ENCODE assay signal across 9 mouse cellular contexts in the genomic region with DNA sequence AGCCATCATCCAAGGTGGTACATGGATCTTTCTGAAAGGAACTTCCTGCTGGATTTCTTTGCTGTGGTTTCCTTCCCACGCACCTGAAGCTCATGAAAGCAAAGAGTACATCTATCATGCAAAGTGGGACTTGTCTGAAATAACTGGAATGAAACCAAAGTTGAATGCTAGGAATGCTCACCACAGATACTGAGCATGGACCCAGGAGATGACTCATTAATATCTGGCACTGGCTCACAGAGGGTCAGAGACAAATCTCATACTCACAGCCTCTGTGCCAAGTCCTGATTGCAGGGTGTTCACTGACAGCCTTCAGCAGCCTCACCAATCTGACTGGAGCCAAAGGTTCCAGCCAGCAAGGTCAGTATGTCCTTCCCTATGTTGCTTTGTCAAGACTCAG.
DNase-seq lines count a peak whose midpoint lies in the region; ATAC-seq and TF ChIP-seq lines count a peak whose summit lies in the region.
"Had no signal": no experiment of that assay in that cellular context is flagged by ENCODE, and none has a peak within 500 bp of the region (broad histone marks: within the 10 kb centered on the region; RNA-seq: fewer than 3 reads in every experiment).

No protein-coding gene starts in this region.

- WGBS in lung, embryonic 15.5 days = 24% methylated on average over 1 of the region's 1 CpGs
- 86% methylated on average over 1 of the region's 1 CpGs for WGBS in midbrain, embryonic 16.5 days

- H3K4me2 ChIP-seq in lung, embryonic 15.5 days = no peak overlapping the region
- H3K4me2 ChIP-seq in midbrain, embryonic 16.5 days (ENCODE audit: low read length) = no peak overlapping the region

- no peak overlapping the region for H3K27ac ChIP-seq in lung, embryonic 15.5 days
- H3K27ac ChIP-seq in midbrain, embryonic 16.5 days (ENCODE audit: low read length) = no peak overlapping the region

- no peaks in the 10 kb centered on the region for H3K27me3 ChIP-seq in C2C12 (ENCODE audit: control insufficient read depth, insufficient read depth, insufficient read length)
- no peaks in the 10 kb centered on the region for H3K27me3 ChIP-seq in lung, embryonic 15.5 days
- H3K27me3 ChIP-seq in midbrain, embryonic 16.5 days (ENCODE audit: control insufficient read depth, insufficient read depth, low read depth, low read length) = no peaks in the 10 kb centered on the region

- H3K9ac ChIP-seq in lung, embryonic 15.5 days = no peak overlapping the region
- H3K9ac ChIP-seq in midbrain, embryonic 16.5 days (ENCODE audit: low read depth, low read length) = no peak overlapping the region

- no peak for TF ChIP-seq CTCF in C2C12 (IDR thresholded peaks at IDR 0.05; ENCODE audit: control insufficient read depth, insufficient read depth, insufficient read length)

- DNase-seq in adipocyte (ENCODE audit: low spot score) = peak; percentile 3
- peak; percentile 74 for DNase-seq in heart, adult 8-10 months (ENCODE audit: low spot score)
- DNase-seq in layer of hippocampus, adult 18-20 months (ENCODE audit: low spot score in 2 of 2) = no peak
- DNase-seq in cerebellum, adult 9-10 months = no peak
- DNase-seq: cerebellum, adult 11-12 months had no signal

- H3K36me3 ChIP-seq in C2C12 (ENCODE audit: control insufficient read depth, insufficient read depth) = no peaks in the 10 kb centered on the region
- no peaks in the 10 kb centered on the region for H3K36me3 ChIP-seq in lung, embryonic 15.5 days
- H3K36me3 ChIP-seq in midbrain, embryonic 16.5 days (ENCODE audit: control insufficient read depth, insufficient read depth, low read length) = no peaks in the 10 kb centered on the region

- H3K9me3 ChIP-seq in lung, embryonic 15.5 days = no peaks in the 10 kb centered on the region
- no peaks in the 10 kb centered on the region for H3K9me3 ChIP-seq in midbrain, embryonic 16.5 days (replicated peaks; ENCODE audit: control insufficient read depth, low read length, poor library complexity, severe bottlenecking)

- no peaks in the 10 kb centered on the region for H3K79me2 ChIP-seq in C2C12 (ENCODE audit: control insufficient read depth, insufficient read depth)

- ATAC-seq in lung, embryonic 15.5 days (ENCODE audit: borderline replicate concordance, extremely low read depth, low FRiP score, low TSS enrichment) = 0 out of 2 replicates have a peak, but pooled peaks have one; percentile 42
- no peak for ATAC-seq in midbrain, embryonic 16.5 days

- no peak overlapping the region for H3ac ChIP-seq in C2C12 (ENCODE audit: control insufficient read depth, insufficient read length, low read depth)

- H3K79me3 ChIP-seq in C2C12 (ENCODE audit: low read depth) = no peaks in the 10 kb centered on the region

- no peak overlapping the region for H3K4me3 ChIP-seq in C2C12 (ENCODE audit: insufficient read depth, poor library complexity, severe bottlenecking)
- no peak overlapping the region for H3K4me3 ChIP-seq in lung, embryonic 15.5 days
- H3K4me3 ChIP-seq in midbrain, embryonic 16.5 days (ENCODE audit: low read depth, low read length) = no peak overlapping the region
- H3K4me3 ChIP-seq: megakaryocyte, embryonic 14.5 days had no signal

- no peaks in the 10 kb centered on the region for H3K4me1 ChIP-seq in lung, embryonic 15.5 days
- no peaks in the 10 kb centered on the region for H3K4me1 ChIP-seq in midbrain, embryonic 16.5 days (ENCODE audit: control insufficient read depth, insufficient read depth, low read length)
- H3K4me1 ChIP-seq: megakaryocyte, embryonic 14.5 days had no signal

TF ChIP-seq in C2C12, 6 proteins besides CTCF, POLR2A, EP300 and RAD21:
- TF ChIP-seq MYOG (IDR thresholded peaks at IDR 0.05; ENCODE audit: control insufficient read depth, extremely low read depth, insufficient read length) (no peak), MYOD1 (IDR thresholded peaks at IDR 0.05; ENCODE audit: control insufficient read depth, insufficient read length, low read depth) (no peak), FOSL1 (IDR thresholded peaks at IDR 0.05; ENCODE audit: insufficient read depth, low read length, poor library complexity, severe bottlenecking) (peak; percentile 51)

Comparison
In these comparisons a context has a peak if more than half of its experiments do, and no peak if none do; other contexts are left out.
1. DNase-seq: peak in adipocyte (single experiment) and heart, adult 8-10 months (single experiment); none in layer of hippocampus, adult 18-20 months (0 of 2) and cerebellum, adult 9-10 months (single experiment).